Mouse (Mus musculus): ENCODE measurements around the gene Ssh3. TPM values are rescaled to one million over a fixed set of nuclear protein-coding genes. Genes with fewer than 3 reads are reported as not detected.

Ssh3 gene
- 10 to 100 TPM; 16.8 to 21.9 TPM for total RNA-seq (2021)
- long read RNA-seq, experiment 1, partial matches to known transcripts = 1 of 9 reads
- long read RNA-seq, experiment 1, other reads (novel, unspliced or antisense) = 3 of 9 reads
- long read RNA-seq, experiment 2 = 0 reads

- peak; percentile 85 for DNase-seq
Observed at GRCm38 (mm10) chr19:4268566-4269361, at the start of gene Ssh3. TSS of gene Ssh3 (minus strand) at chr19:4269180.

GRCm38 (mm10) chr19:4317181-4317580 lies 48.2 kb upstream of the Ssh3 start:
- DNase-seq = no peak

- peak; percentile 72 for DNase-seq
Observed at GRCm38 (mm10) chr19:4315223-4315944, 46.4 kb upstream of the Ssh3 start.

GRCm38 (mm10) chr19:4309776-4310185 lies 40.8 kb upstream of the Ssh3 start:
- peak; percentile 63 for DNase-seq

GRCm38 (mm10) chr19:4309302-4309701 lies 40.3 kb upstream of the Ssh3 start:
- DNase-seq = no peak

GRCm38 (mm10) chr19:4306190-4306577 lies 37.2 kb upstream of the Ssh3 start, which contains the start of gene Grk2:
TSS of gene Grk2 (minus strand) at chr19:4306222.
- peak; percentile 93 for DNase-seq

- peak; percentile 60 for DNase-seq
Observed at GRCm38 (mm10) chr19:4305491-4306189, 36.7 kb upstream of the Ssh3 start.

GRCm38 (mm10) chr19:4304871-4305321 lies 35.9 kb upstream of the Ssh3 start:
- no peak for DNase-seq

- no peak for DNase-seq
Observed at GRCm38 (mm10) chr19:4304251-4304821, 35.4 kb upstream of the Ssh3 start.

GRCm38 (mm10) chr19:4303640-4303995 lies 34.6 kb upstream of the Ssh3 start:
- DNase-seq = no peak

GRCm38 (mm10) chr19:4302936-4303639 lies 34.1 kb upstream of the Ssh3 start:
- DNase-seq = peak; percentile 72

GRCm38 (mm10) chr19:4301735-4302651 lies 33.0 kb upstream of the Ssh3 start:
- no peak for DNase-seq

GRCm38 (mm10) chr19:4300852-4301734 lies 32.1 kb upstream of the Ssh3 start:
- DNase-seq = no peak

GRCm38 (mm10) chr19:4300271-4300704 lies 31.3 kb upstream of the Ssh3 start:
- no peak for DNase-seq

GRCm38 (mm10) chr19:4299574-4300270 lies 30.7 kb upstream of the Ssh3 start:
- no peak for DNase-seq

GRCm38 (mm10) chr19:4299126-4299525 lies 30.1 kb upstream of the Ssh3 start:
- no peak for DNase-seq

- DNase-seq = no peak
Observed at GRCm38 (mm10) chr19:4298322-4299121, 29.5 kb upstream of the Ssh3 start.

- no peak for DNase-seq
Observed at GRCm38 (mm10) chr19:4297851-4298250, 28.9 kb upstream of the Ssh3 start.
